Mouse (Mus musculus) spleen, adult 10 weeks (tissue): ENCODE results near the gene Fam160b1. TPM values are rescaled to one million over a fixed set of nuclear protein-coding genes. Genes with fewer than 3 reads are reported as not detected.

ENCODE experiments used
- polyA plus RNA-seq: library from polyadenylated mRNA; stranded (reverse); fragments of 350-450 nt; fragmentation: Illumina TruSeq; extraction: RNeasy Lipid Tissue Mini Kit (QIAGEN cat#74804); gene quantifications from one replicate; pipeline ENCODE4 v1.2.3, GENCODE M21; 2015; ENCODE audit warnings: low replicate concordance; ENCODE audit not compliant: insufficient read depth

Gene Fam160b1
- 24.9 TPM for polyA plus RNA-seq

DNA sequence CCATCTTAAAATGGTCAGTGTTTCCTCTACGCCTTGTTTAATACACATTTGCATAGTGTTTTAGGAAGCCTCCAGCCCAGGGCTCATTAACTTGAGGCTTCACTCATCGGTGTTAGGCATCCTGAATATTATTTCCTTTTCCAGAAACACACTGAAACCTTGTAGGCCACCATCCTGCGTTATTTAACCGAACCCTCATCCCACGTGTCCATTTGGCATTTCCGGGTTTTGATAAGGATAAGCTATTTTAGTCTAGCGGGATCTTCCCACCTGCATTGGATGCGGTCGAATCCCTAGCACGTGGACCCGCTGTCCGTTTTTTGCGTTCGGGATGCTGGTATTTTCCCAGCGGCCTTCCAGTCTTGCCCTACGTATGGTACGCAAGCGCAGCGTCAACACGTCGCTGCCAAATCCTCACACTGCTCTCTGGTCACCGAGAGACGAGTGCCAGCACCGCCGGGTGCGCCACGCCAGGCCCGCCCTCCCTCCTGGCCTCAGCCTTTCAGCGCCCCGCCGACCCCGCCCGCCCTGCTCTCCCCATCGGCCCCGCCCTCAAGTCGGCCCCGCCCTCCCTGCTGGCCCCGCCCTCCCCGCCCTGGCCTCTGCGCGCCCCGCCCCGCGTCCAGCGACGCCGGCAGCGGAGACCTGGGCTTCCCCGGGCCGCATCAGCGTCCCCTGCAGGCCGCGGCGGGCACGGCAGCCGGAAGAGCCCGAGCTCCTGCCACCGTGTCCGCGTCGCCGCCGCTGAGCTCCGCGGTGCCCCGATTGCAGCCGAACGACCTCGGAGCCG lies at the start of gene Fam160b1:
Gene Fam160b1, plus strand, starts transcription at position 340 of the 790 bp plus-strand sequence.

DNA sequence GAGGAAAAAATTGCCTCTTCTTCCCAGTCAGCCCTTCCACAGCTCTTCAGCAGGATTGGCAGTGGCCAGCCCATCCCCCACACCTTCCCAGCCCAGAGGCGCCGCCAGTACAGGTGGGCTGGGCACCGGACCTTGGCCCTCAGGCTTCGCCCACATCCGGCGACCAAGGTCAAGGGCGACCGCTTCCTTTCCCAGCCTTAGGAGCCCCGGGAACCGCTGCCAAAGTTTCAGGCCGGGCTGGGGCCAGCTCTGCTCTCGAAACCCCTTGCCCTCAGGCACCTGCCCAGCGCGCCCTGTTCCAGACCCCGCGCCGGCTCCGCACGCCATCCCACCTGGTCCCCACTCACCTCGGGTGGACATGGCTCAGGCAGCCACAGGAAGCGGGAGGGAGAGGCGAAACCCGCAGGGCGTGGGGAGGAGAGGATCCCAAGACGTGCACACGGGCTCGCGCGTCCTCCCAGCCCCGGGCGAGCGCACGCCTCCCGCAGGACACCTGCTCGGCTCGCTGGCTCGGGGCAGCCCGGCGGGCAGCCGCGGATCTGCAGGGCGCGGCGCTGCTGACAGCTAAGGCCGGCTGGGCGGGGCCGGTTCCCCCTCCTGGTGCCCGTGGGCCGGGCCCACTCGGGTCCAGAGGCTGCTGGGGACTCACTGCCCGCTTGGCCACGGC lies 46.0 kb upstream of the Fam160b1 start, which contains the start of gene Ablim1:
Gene Ablim1, minus strand, starts transcription at position 574 of the 667 bp plus-strand sequence.

Other genes starting within 250 kb of the Fam160b1 start
- gene Ablim1, start 45.8 kb upstream of the Fam160b1 start, polyA plus RNA-seq: 229 TPM
- gene Trub1, start 92.2 kb downstream of the Fam160b1 start, polyA plus RNA-seq: 18.5 TPM